Mouse (Mus musculus) myocyte (in vitro differentiated cells): ENCODE data around the gene Phyhd1.

Source experiments
- CEBPB ChIP-seq: IDR thresholded peaks from 2 replicates; pipeline ENCODE4 v1.6.1; 2011; ENCODE audit warnings: mild to moderate bottlenecking, moderate library complexity; ENCODE audit not compliant: poor library complexity, insufficient read depth, severe bottlenecking
- MAX ChIP-seq: IDR thresholded peaks from one replicate; pipeline ENCODE4 v1.6.1; 2011; ENCODE audit warnings: low read depth, mild to moderate bottlenecking, control low read depth
- MYOG ChIP-seq, 3 experiments: IDR thresholded peaks; one replicate each; pipeline ENCODE4 v1.6.1; 2011; ENCODE audit warnings: control low read depth in 2 of 3, low read depth in 2 of 3, mild to moderate bottlenecking in 2 of 3; ENCODE audit not compliant: insufficient read length in 2 of 3, control insufficient read depth in 1 of 3, insufficient read depth in 1 of 3
- POLR2A ChIP-seq: IDR thresholded peaks from one replicate; pipeline ENCODE4 v1.6.1; 2011; ENCODE audit warnings: low read depth, mild to moderate bottlenecking, control low read depth, moderate library complexity; ENCODE audit not compliant: insufficient read length
- POLR2AphosphoS2 ChIP-seq: IDR thresholded peaks from one replicate; pipeline ENCODE4 v1.6.1; 2011; ENCODE audit warnings: low read depth, control low read depth; ENCODE audit not compliant: insufficient read length
- SRF ChIP-seq: IDR thresholded peaks from one replicate; pipeline ENCODE4 v1.6.1; 2011; ENCODE audit warnings: low read depth; ENCODE audit not compliant: control insufficient read depth, insufficient read length
- TCF12 ChIP-seq: IDR thresholded peaks from one replicate; pipeline ENCODE4 v1.6.1; 2011; ENCODE audit warnings: mild to moderate bottlenecking, control low read depth; ENCODE audit not compliant: poor library complexity, insufficient read depth, severe bottlenecking
- USF1 ChIP-seq: IDR thresholded peaks from one replicate; pipeline ENCODE4 v1.6.1; 2011; ENCODE audit warnings: low read depth, mild to moderate bottlenecking, control low read depth, moderate library complexity

GRCm38 (mm10) chr2:30258600-30258999 lies 7.4 kb upstream of the Phyhd1 start:
- TF ChIP-seq POLR2AphosphoS2 (no peak), MAX (no peak), USF1 (no peak), POLR2A (peak; percentile 27), MYOG (IDR thresholded peaks at IDR 0.05; ENCODE audit: control insufficient read depth in 1 of 3, insufficient read depth in 1 of 3, insufficient read length in 2 of 3, low read depth in 2 of 3) (no peak), CEBPB (no peak), SRF (peak; percentile 83), TCF12 (no peak)
